In genomic region chrX:141236564-141237333, GRCm38 (mm10) we compare ENCODE assay signal across 7 mouse cellular contexts.
DNase-seq lines count a peak whose midpoint lies in the region; ATAC-seq and TF ChIP-seq lines count a peak whose summit lies in the region.

No protein-coding gene starts in this region.

- no peak for TF ChIP-seq EP300 in CH12.LX (IDR thresholded peaks at IDR 0.05; ENCODE audit: low read length)

- no peaks in the 10 kb centered on the region for H3K36me3 ChIP-seq in kidney, postnatal 0 days (ENCODE audit: insufficient read depth, low read length)
- H3K36me3 ChIP-seq in kidney, embryonic 14.5 days (ENCODE audit: control insufficient read depth, insufficient read depth, low read length) = no peaks in the 10 kb centered on the region
- no peaks in the 10 kb centered on the region for H3K36me3 ChIP-seq in CH12.LX (replicated peaks in 1 of 2; ENCODE audit: control insufficient read depth in 1 of 2, insufficient read depth in 1 of 2, low read length in 1 of 2)

- POLR2A ChIA-PET in Patski (lab: Charles Lee) = no interaction called here

- in situ Hi-C loops in CH12.LX (cut with MboI; ENCODE audit: low pct_ligation_motif_present, low pct_unique_long_range_greater_than_20kb, low sequenced_read_pairs) = no loop called here
- in situ Hi-C loops in Patski (cut with MboI; ENCODE audit: low pct_unique_long_range_greater_than_20kb) = no loop called here

- no peaks in the 10 kb centered on the region for H3K79me2 ChIP-seq in CH12.LX (replicated peaks; ENCODE audit: control insufficient read depth, extremely low read depth, insufficient read depth, poor library complexity, severe bottlenecking)

- no peak for ATAC-seq in kidney, postnatal 0 days (replicated peaks; ENCODE audit: low FRiP score, low read depth)
- ATAC-seq in kidney, embryonic 14.5 days (ENCODE audit: low FRiP score, low TSS enrichment) = no peak
- no peak for ATAC-seq in Patski
- peak; percentile 27 to 39; a peak in 1 of 4 replicates for ATAC-seq in hematopoietic stem cell, adult 5-6 weeks (replicated peaks in 1 of 2; ENCODE audit: insufficient read depth in 1 of 2, low FRiP score in 2 of 2, low TSS enrichment in 1 of 2, low read depth in 1 of 2, poor library complexity in 2 of 2, severe bottlenecking in 2 of 2)

- 42% methylated on average over 2 of the region's 2 CpGs for WGBS in kidney, postnatal 0 days
- WGBS in kidney, embryonic 14.5 days = 61% methylated on average over 2 of the region's 2 CpGs

- no peak overlapping the region for H3K4me2 ChIP-seq in kidney, postnatal 0 days (ENCODE audit: low read length)
- H3K4me2 ChIP-seq in kidney, embryonic 14.5 days (replicated peaks; ENCODE audit: low read depth, low read length) = no peak overlapping the region
- no peak overlapping the region for H3K4me2 ChIP-seq in CH12.LX (ENCODE audit: insufficient read depth, low read depth, poor library complexity, severe bottlenecking)

- TF ChIP-seq CTCF in kidney, postnatal 0 days (IDR thresholded peaks at IDR 0.05; ENCODE audit: low read depth) = peak; percentile 75
- TF ChIP-seq CTCF in CH12.LX (conservative IDR thresholded peaks at IDR 0.05 in 1 of 2, IDR thresholded peaks at IDR 0.05 in 1 of 2; ENCODE audit: low read depth in 2 of 2, low read length in 2 of 2) (peak; percentile 42 to 68), Patski (IDR thresholded peaks at IDR 0.05) (peak; percentile 78)

- H3K9me3 ChIP-seq in kidney, postnatal 0 days (replicated peaks; ENCODE audit: low read length) = no peaks in the 10 kb centered on the region
- no peaks in the 10 kb centered on the region for H3K9me3 ChIP-seq in kidney, embryonic 14.5 days (ENCODE audit: control insufficient read depth, low read length)
- no peaks in the 10 kb centered on the region for H3K9me3 ChIP-seq in CH12.LX (replicated peaks; ENCODE audit: low read length)

- TF ChIP-seq RAD21 in CH12.LX (IDR thresholded peaks at IDR 0.05; ENCODE audit: low read depth, low read length) = peak; percentile 81

- dilution Hi-C loops in CH12.LX (cut with MboI; ENCODE audit: extremely low pct_ligation_motif_present, extremely low pct_unique_long_range_greater_than_20kb, low sequenced_read_pairs) = no loop called here

- DNase-seq in kidney, postnatal 0 days (ENCODE audit: low spot score) = peak; percentile 41
- peak; percentile 48 for DNase-seq in CH12.LX (ENCODE audit: extremely low read depth)
- no peak for DNase-seq in Patski (ENCODE audit: low read depth, low spot score)
- peak; percentile 3 for DNase-seq in right cerebral cortex, postnatal 4 days
- DNase-seq in thymus, postnatal 0 days (ENCODE audit: low spot score) = no peak

- no peak overlapping the region for H3K4me3 ChIP-seq in kidney, postnatal 0 days (replicated peaks; ENCODE audit: low read depth, low read length)
- no peak overlapping the region for H3K4me3 ChIP-seq in kidney, embryonic 14.5 days (ENCODE audit: low read length)
- H3K4me3 ChIP-seq in CH12.LX (replicated peaks in 1 of 3; ENCODE audit: low read depth in 2 of 3, low read length in 2 of 3, poor library complexity in 1 of 3) = no peak overlapping the region

- no peaks in the 10 kb centered on the region for H3K4me1 ChIP-seq in kidney, postnatal 0 days (replicated peaks; ENCODE audit: insufficient read depth, low read length)
- no peaks in the 10 kb centered on the region for H3K4me1 ChIP-seq in kidney, embryonic 14.5 days (ENCODE audit: control insufficient read depth, insufficient read depth, low read length)
- no peaks in the 10 kb centered on the region for H3K4me1 ChIP-seq in CH12.LX (ENCODE audit: control insufficient read depth in 1 of 2, insufficient read depth in 2 of 2)

- TF ChIP-seq POLR2A in CH12.LX (IDR thresholded peaks at IDR 0.05; ENCODE audit: low read depth, low read length) = no peak

- H3K27me3 ChIP-seq in kidney, postnatal 0 days (ENCODE audit: insufficient read depth, low read length) = no peaks in the 10 kb centered on the region
- no peaks in the 10 kb centered on the region for H3K27me3 ChIP-seq in kidney, embryonic 14.5 days (ENCODE audit: control insufficient read depth, insufficient read depth, low read length)
- H3K27me3 ChIP-seq in CH12.LX (replicated peaks) (no peaks in the 10 kb centered on the region), Patski (no peaks in the 10 kb centered on the region)

- H3K27ac ChIP-seq in kidney, postnatal 0 days = no peak overlapping the region
- no peak overlapping the region for H3K27ac ChIP-seq in kidney, embryonic 14.5 days (ENCODE audit: low read depth, low read length)
- no peak overlapping the region for H3K27ac ChIP-seq in CH12.LX (ENCODE audit: insufficient read depth, low read depth)

- no peak overlapping the region for H3K9ac ChIP-seq in kidney, postnatal 0 days (ENCODE audit: low read depth, low read length)
- no peak overlapping the region for H3K9ac ChIP-seq in kidney, embryonic 14.5 days (ENCODE audit: low read depth, low read length)
- no peak overlapping the region for H3K9ac ChIP-seq in CH12.LX (ENCODE audit: insufficient read depth, low read depth)

- CTCF ChIA-PET in Patski (lab: Charles Lee) = interaction anchor here (0.7 to 1.4 kb wide), 3 partner anchors 14 to 20 kb away, joined by 3 to 6 read pairs (median 3); no protein-coding TSS in a partner anchor

TF ChIP-seq in CH12.LX, 34 proteins besides CTCF, POLR2A, EP300 and RAD21:
- TF ChIP-seq MAX (IDR thresholded peaks at IDR 0.05; ENCODE audit: low read length) = no peak
- 0 out of 2 replicates have a peak, but pooled peaks have one; percentile 5 for TF ChIP-seq ZC3H11A (IDR thresholded peaks at IDR 0.05; ENCODE audit: low read depth, low read length)
- no peak for TF ChIP-seq TCF12 (IDR thresholded peaks at IDR 0.05; ENCODE audit: low read depth, low read length)
- no peak for TF ChIP-seq E2F4 (IDR thresholded peaks at IDR 0.05; ENCODE audit: insufficient replicate concordance, low read depth, low read length)
- TF ChIP-seq SMC3 (IDR thresholded peaks at IDR 0.05; ENCODE audit: low read depth, low read length) = peak; percentile 65
- TF ChIP-seq SIN3A (IDR thresholded peaks at IDR 0.05; ENCODE audit: low read length) = no peak
- TF ChIP-seq USF1 (IDR thresholded peaks at IDR 0.05; ENCODE audit: low read depth, low read length) = no peak
- TF ChIP-seq NELFE (IDR thresholded peaks at IDR 0.05; ENCODE audit: low read depth, low read length) = no peak
- TF ChIP-seq MAZ (IDR thresholded peaks at IDR 0.05; ENCODE audit: low read depth, low read length) = peak; percentile 65
- no peak for TF ChIP-seq UBTF (IDR thresholded peaks at IDR 0.05; ENCODE audit: low read depth, low read length)
- no peak for TF ChIP-seq ZMIZ1 (IDR thresholded peaks at IDR 0.05; ENCODE audit: low read depth, low read length)
- no peak for TF ChIP-seq MEF2A (IDR thresholded peaks at IDR 0.05; ENCODE audit: borderline replicate concordance, low read depth, low read length)
- no peak for TF ChIP-seq ZKSCAN1 (IDR thresholded peaks at IDR 0.05; ENCODE audit: borderline replicate concordance, low read depth, low read length)

Comparison
In these comparisons a context has a peak if more than half of its experiments do, and no peak if none do; other contexts are left out.
1. ATAC-seq: peak in hematopoietic stem cell, adult 5-6 weeks (2 of 2); none in kidney, postnatal 0 days (single experiment), kidney, embryonic 14.5 days (single experiment) and Patski (single experiment).
2. DNase-seq: peak in kidney, postnatal 0 days (single experiment), CH12.LX (single experiment) and right cerebral cortex, postnatal 4 days (single experiment); none in Patski (single experiment) and thymus, postnatal 0 days (single experiment).
3. Peak in every context shown above with its lines, with median percentiles within 50 percentile points of each other: CTCF ChIP-seq.